Mouse (Mus musculus): ENCODE results near the gene Pou6f2. TPM values are rescaled to one million over a fixed set of nuclear protein-coding genes. Genes with fewer than 3 reads are reported as not detected.

The Pou6f2 gene
- total RNA-seq (2021), result not detected

DNA sequence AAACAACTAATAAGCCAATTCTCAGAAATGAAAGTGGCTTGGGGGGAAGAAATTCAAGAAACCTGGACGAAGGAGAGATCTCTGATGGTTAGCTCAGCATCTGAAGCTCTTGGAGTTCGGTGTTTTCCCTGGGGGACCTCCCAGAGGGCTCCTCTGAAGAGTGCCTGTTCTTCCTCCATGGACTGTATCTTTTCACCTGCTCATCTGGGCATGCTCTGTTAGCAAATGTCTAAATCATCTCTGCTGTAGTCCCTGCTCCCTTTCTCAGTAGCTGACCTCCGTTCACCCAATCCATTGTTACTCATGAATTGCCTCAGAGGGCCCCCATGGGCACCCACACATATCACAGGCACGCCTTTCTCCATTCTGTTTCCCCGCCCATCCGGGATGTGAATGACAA, at the start of gene Pou6f2:
TSS of gene Pou6f2 (minus strand) at position 101 of the 400 bp plus-strand sequence.
- no peak for DNase-seq
- intact Hi-C loops (cut with DNase I), result no loop called here

DNA sequence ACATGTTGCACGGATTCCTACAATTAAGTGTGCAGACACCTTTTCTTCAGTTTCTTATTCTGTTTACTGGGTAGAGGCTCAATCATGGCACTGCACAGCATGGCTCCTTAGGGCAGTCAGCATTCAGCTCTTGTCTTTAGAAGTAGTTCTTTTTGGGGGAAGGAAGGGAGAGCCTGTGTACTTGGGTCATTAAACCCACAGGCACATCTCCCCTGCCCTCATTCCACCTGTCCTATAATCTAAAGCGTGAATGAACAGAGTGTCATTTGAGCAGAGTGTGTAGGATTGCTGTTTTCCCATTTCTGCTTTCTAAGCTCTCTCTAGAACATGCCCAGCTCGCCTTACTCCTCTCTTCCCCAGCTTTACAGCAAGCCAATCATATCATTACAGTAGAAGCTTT, 42.4 kb upstream of the Pou6f2 start:
- DNase-seq, result no peak
- intact Hi-C loops (cut with DNase I), result no loop called here

DNA sequence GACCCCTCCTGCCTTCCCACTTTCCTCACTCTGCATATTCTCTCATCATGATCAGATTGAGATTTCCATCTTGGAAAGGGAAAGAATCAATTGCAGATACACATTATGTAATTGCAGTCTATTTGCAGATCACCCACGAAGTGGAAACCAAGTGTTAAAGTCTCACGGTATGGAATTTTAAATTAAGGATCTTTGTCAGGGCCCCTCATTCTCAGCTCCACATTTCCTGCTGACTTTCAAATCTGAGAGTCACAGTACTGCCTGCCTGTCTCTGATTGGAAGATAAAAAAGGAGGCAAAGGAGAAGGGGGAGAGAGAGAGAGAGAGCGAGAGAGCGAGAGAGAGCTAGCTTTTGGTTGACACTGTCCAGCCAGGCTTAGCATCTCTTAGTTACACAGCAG, 9.8 kb downstream of the Pou6f2 start:
- DNase-seq, result no peak
- intact Hi-C loops (cut with DNase I), result no loop called here

DNA sequence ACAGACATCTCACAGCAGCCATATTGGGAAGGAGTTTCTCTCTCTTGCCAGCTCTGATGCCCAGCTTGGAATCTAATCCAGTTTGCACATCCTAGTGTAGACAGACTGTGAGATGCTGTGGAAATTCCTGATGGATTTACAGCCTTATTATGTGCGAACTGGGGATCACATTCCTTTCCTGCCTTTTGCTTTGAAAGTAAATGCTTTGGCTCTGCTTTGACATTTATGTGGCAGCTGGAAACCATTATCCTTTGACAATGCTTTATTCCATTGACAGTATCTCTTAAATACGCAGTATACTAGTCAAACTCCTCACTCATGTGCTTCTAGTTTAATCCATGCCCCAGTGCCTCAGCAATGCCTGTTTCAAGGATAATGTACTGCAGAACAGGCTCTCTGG, 34.1 kb downstream of the Pou6f2 start:
- no peak for DNase-seq
- intact Hi-C loops (cut with DNase I), result no loop called here

- DNase-seq, result no peak
- intact Hi-C loops (cut with DNase I), result no loop called here
Observed at GRCm38 (mm10) chr13:18344580-18345333, 52.7 kb downstream of the Pou6f2 start.

DNA sequence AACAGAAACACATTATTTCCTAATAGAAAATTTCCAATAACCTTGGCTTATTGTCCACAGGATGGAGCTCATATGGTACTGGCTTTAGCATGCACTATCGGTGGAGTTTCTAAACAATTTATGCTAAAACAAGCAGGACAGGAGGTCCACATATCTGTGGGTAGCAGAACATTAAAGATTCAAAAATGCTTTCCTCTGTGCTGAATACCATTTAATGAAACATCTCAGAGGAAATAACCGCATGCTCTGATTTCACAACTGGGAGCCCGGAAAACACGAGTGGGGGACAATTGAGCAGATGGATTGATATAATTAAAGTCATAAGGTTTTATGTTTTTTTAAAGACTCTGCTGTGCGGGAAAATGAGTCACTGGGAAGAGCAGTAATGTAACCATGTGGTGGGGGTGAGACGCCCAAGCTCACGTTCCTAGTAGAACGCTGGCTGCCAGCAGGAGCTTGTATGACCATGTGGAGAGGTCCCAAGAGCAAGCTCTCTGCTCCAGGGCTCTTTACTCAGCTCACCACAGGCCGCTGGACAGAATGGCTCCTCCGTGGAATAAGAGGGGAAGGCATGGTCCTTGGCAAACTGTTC, 58.5 kb downstream of the Pou6f2 start:
- no peak for DNase-seq
- intact Hi-C loops (cut with DNase I), result no loop called here

- no peak for DNase-seq
- intact Hi-C loops (cut with DNase I), result no loop called here
Observed at GRCm38 (mm10) chr13:18338022-18338421, 59.5 kb downstream of the Pou6f2 start.

DNA sequence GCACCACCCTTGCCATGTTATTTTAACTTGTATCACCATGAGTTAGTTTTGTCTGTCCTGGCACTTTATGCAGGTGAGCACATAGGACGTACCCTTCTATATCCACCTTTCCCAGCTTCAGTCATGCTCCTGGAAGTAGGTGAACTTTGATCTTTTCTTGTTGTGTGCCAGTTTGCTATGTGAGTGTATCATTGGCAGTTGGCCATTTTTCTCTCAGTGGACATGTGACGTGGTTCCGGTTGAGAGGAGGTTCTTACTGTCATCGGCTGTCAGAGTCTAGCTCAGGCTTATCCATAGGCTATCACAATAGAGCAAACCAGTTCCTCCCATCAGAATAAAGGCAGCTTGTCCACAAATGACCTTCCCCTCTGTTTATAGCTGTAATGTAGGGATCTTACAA, 63.5 kb downstream of the Pou6f2 start:
- DNase-seq, result no peak
- intact Hi-C loops (cut with DNase I), result loop anchor here (5.0 kb wide), 2 partner anchors 277 to 478 kb away; no protein-coding TSS in a partner anchor

DNA sequence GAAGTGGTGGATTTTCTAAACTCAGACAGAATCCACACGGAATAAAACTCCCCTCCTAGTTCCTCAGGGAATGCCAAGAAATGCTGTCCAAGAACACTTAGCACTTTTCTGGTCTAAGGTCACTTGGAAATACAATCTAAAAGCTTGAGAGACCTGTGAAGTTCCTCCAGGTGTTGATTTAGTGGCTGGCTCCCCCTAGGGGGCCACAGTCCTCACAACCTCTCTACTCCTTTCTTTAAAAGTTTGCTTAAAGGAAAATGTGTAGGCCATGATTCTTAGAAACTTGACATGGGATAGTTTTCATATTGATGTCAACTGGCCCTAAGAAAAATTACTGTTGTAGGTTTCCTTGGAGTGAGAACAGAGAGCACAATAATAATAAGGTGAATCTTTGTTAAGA, 64.9 kb downstream of the Pou6f2 start:
- intact Hi-C loops (cut with DNase I), result loop anchor here (2.0 to 5.0 kb wide), 3 partner anchors 208 to 480 kb away; no protein-coding TSS in a partner anchor
- DNase-seq, result peak in 1 of 2 experiments; percentile 7

DNA sequence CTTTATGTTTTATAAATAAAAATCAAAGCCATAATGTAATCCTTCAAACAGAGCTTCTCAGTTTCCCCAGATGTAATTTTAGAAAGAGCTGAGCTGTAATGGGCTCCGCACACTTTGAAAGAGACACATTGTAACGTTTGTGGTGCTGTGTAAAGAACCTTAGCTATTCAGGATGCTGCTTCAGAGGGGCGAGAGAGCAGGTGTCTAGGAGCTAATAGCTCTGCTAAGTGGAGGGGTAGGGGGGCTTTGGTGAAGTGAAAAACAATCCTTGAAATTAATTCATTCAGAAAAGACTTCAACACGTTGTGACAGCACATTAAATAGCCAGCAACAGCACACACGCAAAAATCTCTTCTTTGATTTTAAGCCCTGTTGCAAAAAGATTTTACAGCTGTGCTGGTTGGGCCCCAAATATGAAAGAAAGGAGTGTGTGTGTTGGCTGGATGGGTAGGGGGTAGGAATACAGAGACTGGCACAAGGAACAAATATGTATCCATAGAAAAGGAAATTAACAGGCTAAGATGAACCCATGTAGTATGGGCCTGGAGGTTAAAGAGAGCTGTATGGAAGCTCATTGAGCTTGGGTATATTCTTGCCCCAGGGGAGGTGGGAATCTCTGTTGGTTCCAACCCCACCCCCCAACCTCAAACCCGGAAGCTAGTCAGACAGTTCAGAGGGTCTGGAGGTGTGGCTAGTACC, 73.4 kb downstream of the Pou6f2 start:
- DNase-seq, result no peak
- intact Hi-C loops (cut with DNase I), result no loop called here

DNA sequence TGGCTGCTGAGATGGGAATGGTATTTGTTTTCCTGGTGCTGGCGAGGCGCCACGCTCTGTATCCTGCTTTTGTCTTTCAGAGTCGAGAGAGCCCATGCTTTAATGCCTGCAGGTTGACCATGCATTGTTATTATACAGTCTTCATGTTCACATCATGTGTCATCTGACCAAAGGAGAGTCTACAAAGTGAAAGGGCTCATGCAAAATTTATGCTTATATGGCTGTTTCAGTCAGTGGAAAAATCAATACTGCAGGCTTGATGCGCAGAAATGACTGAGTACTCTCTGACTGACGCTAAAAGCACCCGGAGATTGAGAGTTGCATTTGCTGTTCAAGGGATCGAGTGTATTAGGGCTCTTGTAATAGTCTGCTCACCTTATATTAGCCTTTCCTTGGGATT, 74.1 kb downstream of the Pou6f2 start:
- intact Hi-C loops (cut with DNase I), result no loop called here

GRCm38 (mm10) chr13:18312613-18313012, 84.9 kb downstream of the Pou6f2 start:
- DNase-seq, result no peak
- intact Hi-C loops (cut with DNase I), result no loop called here

More for the DNA sequence above, 74.1 kb downstream of the Pou6f2 start:
- DNase-seq, result no peak

DNA sequence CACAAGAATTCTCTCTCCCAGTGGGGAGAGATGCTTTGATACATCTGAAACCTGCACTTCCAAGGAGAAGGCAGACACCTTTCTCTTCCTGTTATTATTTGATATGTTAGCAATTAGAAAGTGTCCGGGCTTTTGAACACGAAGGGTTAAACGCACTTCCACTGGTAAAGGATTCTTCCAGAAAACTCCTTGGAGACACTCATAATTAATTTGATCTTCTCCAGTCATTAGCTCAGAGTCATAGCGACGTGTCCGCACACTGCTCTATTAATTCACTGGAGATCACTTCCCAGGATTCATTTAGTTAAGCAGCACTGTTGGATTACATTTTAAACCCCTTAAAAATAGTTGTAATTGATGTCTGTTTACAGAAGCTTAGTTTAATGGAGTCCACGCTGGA, 88.5 kb downstream of the Pou6f2 start:
- no peak for DNase-seq
- intact Hi-C loops (cut with DNase I), result no loop called here

DNA sequence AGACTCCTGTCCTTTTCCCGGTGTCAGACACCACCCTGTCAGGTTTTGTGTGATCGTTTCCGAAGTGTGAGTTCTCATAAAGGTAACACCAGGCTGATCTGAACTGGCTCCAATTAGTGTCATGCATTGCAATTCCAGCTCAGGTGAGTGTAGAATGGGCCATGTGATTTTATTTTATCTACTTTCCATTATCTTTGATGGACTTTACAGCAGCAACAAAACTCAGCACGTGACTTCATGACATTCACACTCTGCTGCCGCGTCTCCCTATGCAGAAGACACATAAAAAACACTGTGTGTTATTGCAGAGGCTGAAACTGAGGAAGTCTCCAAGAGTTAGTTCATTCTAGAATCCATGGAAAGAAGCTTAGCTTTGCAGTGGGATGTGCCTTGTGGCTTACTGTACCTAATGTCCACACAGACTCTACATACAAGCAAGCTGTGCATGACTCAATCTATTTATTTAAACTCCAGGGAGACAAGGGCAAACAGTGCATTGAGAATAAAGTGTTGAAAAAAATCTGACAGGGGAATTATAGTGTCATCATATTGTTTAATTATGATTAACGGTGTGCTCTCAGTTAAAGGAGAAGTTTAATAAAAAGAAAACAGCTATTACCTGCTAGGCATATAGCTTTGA, 90.9 kb downstream of the Pou6f2 start:
- intact Hi-C loops (cut with DNase I), result no loop called here

DNA sequence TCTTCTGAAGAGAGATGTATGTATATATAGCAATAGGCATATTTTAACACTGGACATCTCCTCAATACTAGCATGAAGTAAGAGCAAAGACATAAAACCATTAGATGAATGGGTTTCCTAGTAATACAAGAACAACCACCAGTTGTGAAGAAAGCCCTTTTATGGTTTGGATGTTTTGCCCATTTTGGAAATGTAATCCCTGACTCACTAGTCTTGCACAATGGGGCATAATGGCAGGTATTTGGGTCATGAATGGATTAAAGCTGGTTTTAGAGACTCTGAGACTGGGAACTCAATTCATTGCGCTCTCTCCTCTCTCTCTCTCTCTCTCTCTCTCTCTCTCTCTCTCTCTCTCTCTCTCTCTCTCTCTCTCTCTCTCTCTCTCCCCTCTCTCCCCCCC, 97.5 kb downstream of the Pou6f2 start:
- DNase-seq, result no peak
- intact Hi-C loops (cut with DNase I), result no loop called here

More for the DNA sequence above, 90.9 kb downstream of the Pou6f2 start:
- DNase-seq, result no peak

GRCm38 (mm10) chr13:18293438-18293837, 104.0 kb downstream of the Pou6f2 start:
- no peak for DNase-seq
- intact Hi-C loops (cut with DNase I), result no loop called here

GRCm38 (mm10) chr13:18290253-18290914, 107.1 kb downstream of the Pou6f2 start:
- no peak for DNase-seq
- intact Hi-C loops (cut with DNase I), result no loop called here

DNA sequence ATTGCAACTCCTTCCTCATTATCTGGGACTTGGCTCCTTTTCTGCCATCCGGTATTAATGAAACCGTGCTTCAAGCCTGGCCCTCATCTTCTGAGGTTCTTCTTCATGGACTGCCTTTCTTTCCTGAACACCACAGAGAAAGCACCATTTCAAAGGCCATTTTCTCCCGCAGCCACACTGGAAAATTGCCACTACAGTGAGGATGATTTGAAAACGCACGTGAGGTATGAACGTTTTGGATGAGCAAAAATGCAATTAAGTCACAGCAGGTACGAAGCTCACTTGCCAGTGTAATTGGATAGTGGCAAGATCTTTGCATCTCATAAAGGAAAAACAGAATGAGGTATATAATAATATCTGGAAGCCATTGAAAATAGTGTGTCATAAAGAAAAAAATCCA, 110.0 kb downstream of the Pou6f2 start:
- intact Hi-C loops (cut with DNase I), result no loop called here
- DNase-seq, result no peak

DNA sequence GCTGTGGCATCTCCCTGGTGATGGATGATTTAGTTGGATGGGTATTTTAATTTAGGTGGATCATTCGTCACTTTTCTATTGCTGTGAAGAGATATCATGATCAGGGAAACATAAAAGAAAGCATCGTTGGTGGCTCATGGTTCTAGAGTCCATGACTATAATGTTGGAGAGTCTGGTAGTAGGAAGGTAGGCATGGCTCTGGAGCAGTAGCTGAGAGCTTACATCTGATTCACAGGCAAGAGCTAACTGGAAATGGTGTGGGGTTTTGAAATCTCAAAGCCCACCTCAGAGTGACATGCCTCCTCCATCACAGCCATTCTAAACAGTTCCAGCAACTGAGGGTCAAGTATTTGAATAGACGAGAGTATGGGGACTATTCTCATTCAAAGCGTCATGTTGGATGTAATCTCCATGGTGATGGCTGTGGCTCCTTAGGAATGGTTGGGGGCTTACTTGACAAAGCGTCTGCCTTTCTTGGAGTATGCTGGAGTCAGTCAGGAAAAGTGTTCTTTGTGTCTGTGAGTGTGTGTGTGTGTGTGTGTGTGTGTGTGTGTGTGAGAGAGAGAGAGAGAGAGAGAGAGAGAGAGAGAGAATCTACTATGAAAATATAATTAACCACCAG, 115.0 kb downstream of the Pou6f2 start:
- no peak for DNase-seq
- intact Hi-C loops (cut with DNase I), result no loop called here

DNA sequence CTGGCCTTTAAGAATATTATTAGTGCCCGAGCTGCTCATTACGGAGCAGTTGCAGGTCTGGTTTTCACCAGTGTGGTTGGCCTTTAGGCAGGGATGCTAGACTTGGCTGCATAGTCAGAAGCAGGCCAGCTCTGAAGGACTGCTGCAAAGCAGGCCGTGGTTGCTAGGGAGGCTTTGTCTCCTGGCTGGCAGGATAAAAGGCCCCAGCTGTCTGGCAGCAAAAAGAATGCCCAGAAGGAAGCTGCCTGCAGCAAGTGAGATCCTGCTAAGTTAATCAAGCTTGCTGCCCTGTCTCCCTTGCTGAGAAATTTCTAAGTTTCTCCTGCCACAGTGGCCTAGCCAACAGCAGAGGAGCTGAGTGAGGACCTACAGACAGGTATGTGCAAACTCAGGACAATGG, 116.4 kb downstream of the Pou6f2 start:
- no peak for DNase-seq
- intact Hi-C loops (cut with DNase I), result no loop called here
